Mouse (Mus musculus) megakaryocyte, embryonic 14.5 days (primary cell): ENCODE data around the gene Cpne5.

ENCODE experiments used
- FLI1 ChIP-seq: IDR thresholded peaks from 2 replicates; pipeline ENCODE4 v1.6.1; 2012; ENCODE audit warnings: low read length, inconsistent platforms, mixed read lengths
- GATA1 ChIP-seq: IDR thresholded peaks from 3 replicates; pipeline ENCODE4 v1.6.1; 2012; ENCODE audit warnings: mixed read lengths, low read length, inconsistent platforms, borderline replicate concordance

- TF ChIP-seq GATA1, result no peak
- TF ChIP-seq FLI1, result no peak
Observed at GRCm38 (mm10) chr17:29231109-29231508, 6.9 kb downstream of the Cpne5 start.
